Mouse (Mus musculus) thymus, adult 2 months (tissue): Measurements from ENCODE around the gene Fndc5.

Experiments used
- CTCF ChIP-seq: fragments of 200-500 bp; IDR thresholded peaks from 2 replicates; pipeline ENCODE4 v1.5.1; 2012; ENCODE audit warnings: mild to moderate bottlenecking, control low read depth, low read length, moderate library complexity, borderline replicate concordance; ENCODE audit not compliant: control insufficient read depth, poor library complexity, insufficient read depth; ENCODE audit errors: extremely low read depth
- POLR2A ChIP-seq: fragments of 200-500 bp; IDR thresholded peaks from 2 replicates; pipeline ENCODE4 v1.6.1; 2012; ENCODE audit warnings: mild to moderate bottlenecking, low read length, control low read depth, moderate library complexity; ENCODE audit not compliant: control insufficient read depth, poor library complexity, insufficient read depth; ENCODE audit errors: extremely low read depth

GRCm38 (mm10) chr4:129122107-129122506, 14.7 kb upstream of the Fndc5 start:
- TF ChIP-seq POLR2A (no peak), CTCF (no peak)
